Mouse (Mus musculus) heart, embryonic 13.5 days (tissue): Measurements from ENCODE around the gene Thap11. TPM values are rescaled to one million over a fixed set of nuclear protein-coding genes. Genes with fewer than 3 reads are reported as not detected.
A peak's percentile ranks its signal among the peaks of the same experiment; 100 is the strongest.
"Not testable (repeated sequence)": the region's sequence is repeated elsewhere in the genome, so short reads cannot be mapped to it uniquely, and the experiment has no call there.

Experiments used
- ATAC-seq: fragments of 200-750 bp; cut with Nextera tagmentation; 2 replicates; pipeline ENCODE4 v1.8.0; 2017; ENCODE audit warnings: moderate TSS enrichment; ENCODE audit not compliant: insufficient number of reproducible peaks, low FRiP score, low TSS enrichment; ENCODE audit errors: extremely low read depth
- H3K27ac ChIP-seq: fragments of 300-500 bp; sonication (generic); replicated peaks from 2 replicates; pipeline ENCODE4 v1.5.1; 2015; ENCODE audit warnings: moderate library complexity, mild to moderate bottlenecking, inconsistent platforms
- H3K27me3 ChIP-seq: fragments of 300-500 bp; sonication (generic); replicated peaks from 2 replicates; pipeline ENCODE4 v1.6.1; 2015; ENCODE audit warnings: mild to moderate bottlenecking, inconsistent platforms
- H3K36me3 ChIP-seq: fragments of 300-500 bp; sonication (generic); 2 replicates; pipeline ENCODE4 v1.6.1; 2015; ENCODE audit warnings: mild to moderate bottlenecking, inconsistent platforms
- H3K4me1 ChIP-seq: fragments of 300-500 bp; sonication (generic); 2 replicates; pipeline ENCODE4 v1.6.1; 2015; ENCODE audit warnings: inconsistent platforms
- H3K4me2 ChIP-seq: fragments of 300-500 bp; sonication (generic); 2 replicates; pipeline ENCODE4 v1.6.1; 2015; ENCODE audit warnings: inconsistent platforms, mild to moderate bottlenecking, moderate library complexity
- H3K4me3 ChIP-seq: fragments of 300-500 bp; sonication (generic); 2 replicates; pipeline ENCODE4 v1.5.1; 2015; ENCODE audit warnings: moderate library complexity, mild to moderate bottlenecking, inconsistent platforms
- H3K9ac ChIP-seq: fragments of 300-500 bp; sonication (generic); 2 replicates; pipeline ENCODE4 v1.6.1; 2015; ENCODE audit warnings: inconsistent platforms, mild to moderate bottlenecking, moderate library complexity
- H3K9me3 ChIP-seq: fragments of 300-500 bp; sonication (generic); 2 replicates; pipeline ENCODE4 v1.6.1; 2016; ENCODE audit warnings: inconsistent platforms
- WGBS: fragments of 180-500 bp; shearing (Covaris S2); methylation state at CpG from one replicate; pipeline ENCODE4 v1.1.7; 2015; ENCODE audit warnings: mixed read lengths; 5-methylcytosine and 5-hydroxymethylcytosine counted together
- polyA plus RNA-seq: library from polyadenylated mRNA; unstranded; fragments of >200 nt; fragmentation: Nextera tagmentation; extraction: Ambion mirVana; gene quantifications from 2 replicates; pipeline ENCODE4 v1.2.1, GENCODE M21; 2015

Gene Thap11
- polyA plus RNA-seq, 1 experiment from 2014 or later = 44.8 TPM

GRCm38 (mm10) chr8:105825506-105825905, 29.4 kb upstream of the Thap11 start:
- no peak for ATAC-seq
- peaks cover 50% of the 10 kb centered on the region for H3K36me3 ChIP-seq
- H3K4me1 ChIP-seq = peaks cover 30% of the 10 kb centered on the region
- peak overlapping the region; percentile 92 for H3K9ac ChIP-seq
- H3K9me3 ChIP-seq = no peaks in the 10 kb centered on the region
- 83% methylated on average over 4 of the region's 4 CpGs for WGBS
- no peaks in the 10 kb centered on the region; the same call in 1 of the 2 replicates for H3K27me3 ChIP-seq
- H3K27ac ChIP-seq = peak overlapping the region; percentile 71; the same call in 1 of the 2 replicates
- peak overlapping the region; percentile 81 for H3K4me3 ChIP-seq
- H3K4me2 ChIP-seq = peak overlapping the region; percentile 97

- Histone ChIP-seq H3K9me3 (no peaks in the 10 kb centered on the region), H3K36me3 (peaks cover 42% of the 10 kb centered on the region), H3K27me3 (no peaks in the 10 kb centered on the region; the same call in 1 of the 2 replicates), H3K4me3 (peak overlapping the region; percentile 81), H3K27ac (peak overlapping the region; percentile 71), H3K4me2 (peak overlapping the region; percentile 97), H3K4me1 (peaks cover 23% of the 10 kb centered on the region), H3K9ac (peak overlapping the region; percentile 92)
- no peak for ATAC-seq
- WGBS = 4% methylated on average over 4 of the region's 4 CpGs
These were observed 28.6 kb upstream of the Thap11 start for GRCm38 (mm10) chr8:105826379-105826778.

GRCm38 (mm10) chr8:105826861-105827848, 27.8 kb upstream of the Thap11 start, which contains the start of the genes Ranbp10 and Tsnaxip1:
Gene Ranbp10 (minus strand): TSS chr8:105827350.
Gene Tsnaxip1 (plus strand): TSS chr8:105827731.
- Histone ChIP-seq H3K4me2 (peak within 1 kb of the TSS; percentile 97), H3K27me3 (no peaks in the 10 kb centered on the region; the same call in 1 of the 2 replicates), H3K4me3 (peak within 1 kb of the TSS; percentile 81), H3K4me1 (peaks cover 21% of the 10 kb centered on the region), H3K9ac (peak within 1 kb of the TSS; percentile 92), H3K27ac (peak within 1 kb of the TSS; percentile 71), H3K9me3 (no peaks in the 10 kb centered on the region), H3K36me3 (peaks cover 34% of the 10 kb centered on the region)
- WGBS = under 1% methylated on average over 52 of the region's 52 CpGs
- ATAC-seq = peak; percentile 96

- H3K9me3 ChIP-seq, H3K27ac ChIP-seq, ATAC-seq, H3K27me3 ChIP-seq, H3K4me2 ChIP-seq, H3K4me3 ChIP-seq, H3K36me3 ChIP-seq, H3K4me1 ChIP-seq, H3K9ac ChIP-seq: not testable (repeated sequence)
- WGBS = 75% methylated on average over 2 of the region's 2 CpGs
These were observed 21.2 kb upstream of the Thap11 start for GRCm38 (mm10) chr8:105833740-105834139.

- no peak for ATAC-seq
- Histone ChIP-seq H3K27ac (no peak overlapping the region), H3K4me3 (no peak overlapping the region), H3K4me2 (no peak overlapping the region), H3K4me1 (no peaks in the 10 kb centered on the region), H3K9ac (no peak overlapping the region), H3K27me3 (peaks cover 7% of the 10 kb centered on the region; the same call in 1 of the 2 replicates), H3K36me3 (no peaks in the 10 kb centered on the region), H3K9me3 (no peaks in the 10 kb centered on the region)
- WGBS = 30% methylated on average over 11 of the region's 11 CpGs
These were observed 19.6 kb upstream of the Thap11 start for GRCm38 (mm10) chr8:105835318-105835717.

GRCm38 (mm10) chr8:105836991-105837390, 17.9 kb upstream of the Thap11 start:
- 0 out of 2 replicates have a peak, but pooled peaks cover 7% of the 10 kb centered on the region for H3K27me3 ChIP-seq
- H3K4me1 ChIP-seq = no peaks in the 10 kb centered on the region
- no peak overlapping the region for H3K27ac ChIP-seq
- H3K4me3 ChIP-seq = no peak overlapping the region
- H3K36me3 ChIP-seq = peaks cover 8% of the 10 kb centered on the region; the same call in 1 of the 2 replicates
- no peak overlapping the region for H3K4me2 ChIP-seq
- no peak overlapping the region for H3K9ac ChIP-seq
- no peaks in the 10 kb centered on the region for H3K9me3 ChIP-seq
- no peak for ATAC-seq
- 81% methylated on average over 6 of the region's 6 CpGs for WGBS

- no peaks in the 10 kb centered on the region for H3K9me3 ChIP-seq
- no peak overlapping the region for H3K9ac ChIP-seq
- no peak overlapping the region for H3K4me3 ChIP-seq
- no peaks in the 10 kb centered on the region for H3K4me1 ChIP-seq
- no peak overlapping the region for H3K27ac ChIP-seq
- H3K27me3 ChIP-seq = 0 out of 2 replicates have a peak, but pooled peaks cover 7% of the 10 kb centered on the region
- 87% methylated on average over 5 of the region's 5 CpGs for WGBS
- H3K4me2 ChIP-seq = no peak overlapping the region
- ATAC-seq = no peak
- peaks cover 26% of the 10 kb centered on the region for H3K36me3 ChIP-seq
These were observed 15.7 kb upstream of the Thap11 start for GRCm38 (mm10) chr8:105839209-105839608.

GRCm38 (mm10) chr8:105846678-105847077, 8.3 kb upstream of the Thap11 start:
- H3K27ac ChIP-seq = peak overlapping the region; percentile 65
- H3K4me2 ChIP-seq = peak overlapping the region; percentile 30; the same call in 1 of the 2 replicates
- peaks cover 15% of the 10 kb centered on the region for H3K4me1 ChIP-seq
- WGBS = 67% methylated on average over 11 of the region's 11 CpGs
- no peaks in the 10 kb centered on the region for H3K27me3 ChIP-seq
- H3K9me3 ChIP-seq = no peaks in the 10 kb centered on the region
- peaks cover 74% of the 10 kb centered on the region for H3K36me3 ChIP-seq
- no peak overlapping the region for H3K4me3 ChIP-seq
- ATAC-seq = 0 out of 2 replicates have a peak, but pooled peaks have one; percentile 40
- H3K9ac ChIP-seq = peak overlapping the region; percentile 33; the same call in 1 of the 2 replicates

GRCm38 (mm10) chr8:105850014-105850413, 4.9 kb upstream of the Thap11 start:
- ATAC-seq = no peak
- 73% methylated on average over 4 of the region's 4 CpGs for WGBS

GRCm38 (mm10) chr8:105850611-105851010, 4.3 kb upstream of the Thap11 start:
- Histone ChIP-seq H3K9ac (peak overlapping the region; percentile 57), H3K27ac (no peak overlapping the region), H3K36me3 (peaks cover 39% of the 10 kb centered on the region), H3K27me3 (no peaks in the 10 kb centered on the region), H3K4me3 (peak overlapping the region; percentile 36), H3K4me2 (peak overlapping the region; percentile 83), H3K4me1 (peaks cover 21% of the 10 kb centered on the region), H3K9me3 (no peaks in the 10 kb centered on the region)
- ATAC-seq = no peak
- 73% methylated on average over 7 of the region's 7 CpGs for WGBS

More at GRCm38 (mm10) chr8:105850014-105850413, 4.9 kb upstream of the Thap11 start:
- Histone ChIP-seq H3K27ac (no peak overlapping the region), H3K4me3 (peak overlapping the region; percentile 36; the same call in 1 of the 2 replicates), H3K9ac (no peak overlapping the region), H3K36me3 (peaks cover 45% of the 10 kb centered on the region), H3K27me3 (no peaks in the 10 kb centered on the region), H3K4me2 (peak overlapping the region; percentile 83), H3K9me3 (no peaks in the 10 kb centered on the region), H3K4me1 (peaks cover 21% of the 10 kb centered on the region)

GRCm38 (mm10) chr8:105851651-105852143, 3.2 kb upstream of the Thap11 start:
- Histone ChIP-seq H3K36me3 (peaks cover 29% of the 10 kb centered on the region), H3K9ac (peak overlapping the region; percentile 91), H3K4me3 (peak overlapping the region; percentile 80), H3K9me3 (no peaks in the 10 kb centered on the region), H3K4me1 (peaks cover 26% of the 10 kb centered on the region), H3K27ac (peak overlapping the region; percentile 74), H3K4me2 (peak overlapping the region; percentile 83), H3K27me3 (no peaks in the 10 kb centered on the region)
- WGBS = under 1% methylated on average over 34 of the region's 34 CpGs
- peak; percentile 60; the same call in 1 of the 2 replicates for ATAC-seq
